In the genomic region with DNA sequence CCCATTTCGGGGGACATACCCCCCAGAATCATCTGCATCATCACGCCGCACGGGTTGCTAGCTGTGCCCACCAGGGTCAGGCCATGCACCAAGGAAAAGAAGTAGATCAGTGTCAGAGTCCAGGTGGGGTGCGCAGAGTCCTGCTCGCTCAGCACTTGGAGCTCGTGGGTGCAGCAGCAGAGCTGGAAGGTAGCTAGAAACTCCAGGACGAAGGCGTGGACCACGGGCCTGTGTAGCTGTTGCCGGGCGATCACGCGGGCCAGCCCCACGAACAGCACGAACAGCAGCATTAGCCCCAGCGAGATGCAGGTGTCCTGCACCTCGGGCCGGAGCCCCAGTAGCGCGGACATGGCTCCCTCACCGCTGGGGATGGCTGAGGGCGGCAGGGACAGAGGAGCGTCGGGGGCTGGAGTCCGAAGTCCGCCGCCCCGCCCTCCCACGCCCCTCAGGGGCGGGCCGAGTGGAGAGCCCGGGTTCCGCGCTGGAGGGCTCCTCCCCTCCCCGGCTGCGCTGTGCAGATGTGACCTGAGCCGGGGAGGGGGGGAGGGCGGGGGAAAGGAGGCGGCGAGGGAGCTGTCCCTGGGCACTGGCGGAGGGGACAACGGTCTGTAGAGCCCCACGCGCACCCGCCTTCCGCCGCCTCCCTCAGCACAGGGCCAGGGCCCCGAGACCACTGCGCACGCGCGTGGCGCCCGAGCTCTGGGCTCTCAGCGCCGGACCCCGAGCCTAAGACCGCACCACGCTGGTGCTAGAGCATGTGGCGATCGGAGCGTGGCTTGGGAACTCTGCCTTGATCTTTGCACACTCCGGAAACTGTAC, we compare ENCODE assay signal across 8 mouse cellular contexts. TPM values are rescaled to one million over a fixed set of nuclear protein-coding genes. Genes with fewer than 3 reads are reported as not detected.
A peak's percentile ranks its signal among the peaks of the same experiment; 100 is the strongest.
DNase-seq lines count a peak whose midpoint lies in the region; ATAC-seq and TF ChIP-seq lines count a peak whose summit lies in the region.

A gene (minus strand): TSS at position 652 of the 819 bp plus-strand sequence.

- no peaks in the 10 kb centered on the region for H3K9me3 ChIP-seq in ES-E14 (ENCODE audit: control insufficient read depth, insufficient read depth, low read depth, low read length)
- H3K9me3 ChIP-seq in forebrain, embryonic 15.5 days = no peaks in the 10 kb centered on the region

- H3K27ac ChIP-seq in ES-E14 (ENCODE audit: insufficient read depth, low read depth, low read length, poor library complexity, severe bottlenecking) = no peak within 1 kb of the TSS
- no peak within 1 kb of the TSS for H3K27ac ChIP-seq in forebrain, embryonic 15.5 days (replicated peaks)

- peak within 1 kb of the TSS; percentile 81 to 88 for H3K4me3 ChIP-seq in ES-E14 (ENCODE audit: insufficient read depth in 1 of 2, low read depth in 1 of 2, low read length in 2 of 2, poor library complexity in 1 of 2, severe bottlenecking in 1 of 2)
- peak within 1 kb of the TSS; percentile 72 for H3K4me3 ChIP-seq in forebrain, embryonic 15.5 days
- peak within 1 kb of the TSS; percentile 91 for H3K4me3 ChIP-seq in lung, adult 2 months (replicated peaks; ENCODE audit: extremely low read depth, low read depth, low read length)

- H3K27me3 ChIP-seq in forebrain, embryonic 15.5 days = no peaks in the 10 kb centered on the region

- H3K4me2 ChIP-seq in forebrain, embryonic 15.5 days (replicated peaks) = peak within 1 kb of the TSS; percentile 88

- peaks cover 8 to 12% of the 10 kb centered on the region in 2 experiments; a peak in 3 of 4 replicates for H3K4me1 ChIP-seq in ES-E14 (ENCODE audit: control insufficient read depth in 2 of 2, insufficient read depth in 2 of 2, low read length in 2 of 2, poor library complexity in 1 of 2)
- peaks cover 12% of the 10 kb centered on the region for H3K4me1 ChIP-seq in forebrain, embryonic 15.5 days
- peaks cover 12% of the 10 kb centered on the region for H3K4me1 ChIP-seq in lung, adult 2 months (ENCODE audit: control insufficient read depth, insufficient read depth, low read length)

- intact Hi-C loops in heart, postnatal 14 days (cut with DNase I) = no loop called here

- DNase-seq in ES-E14 (ENCODE audit: low read depth, low spot score) = peak; percentile 74
- peak; percentile 76 for DNase-seq in cerebellum, adult 11 months
- DNase-seq in heart, postnatal 14 days = peak; percentile 88 to 89
- peak; percentile 76 for DNase-seq in large intestine, adult 2 months (ENCODE audit: low read depth, low spot score)
- DNase-seq in lung, adult 2 months = peak; percentile 83
- DNase-seq in thymus, adult 18-20 months = peak; percentile 89 to 90

- peak; percentile 55; the same call in 1 of the 2 replicates for TF ChIP-seq POLR2A in lung, adult 2 months (IDR thresholded peaks at IDR 0.05; ENCODE audit: borderline replicate concordance, extremely low read depth, low read depth, low read length)

- in situ Hi-C loops in ES-E14 (cut with MboI; ENCODE audit: low sequenced_read_pairs in 2 of 2, unreplicated experiment in 2 of 2) = no loop called here

- under 1% methylated on average over 55 of the region's 64 CpGs for WGBS in forebrain, embryonic 15.5 days
- under 1% methylated on average over 58 of the region's 64 CpGs for WGBS in large intestine, adult 2 months
- under 1% methylated on average over 59 of the region's 64 CpGs for WGBS in lung, adult 2 months

- H3K36me3 ChIP-seq in ES-E14 (ENCODE audit: control insufficient read depth, insufficient read depth, low read length, poor library complexity, severe bottlenecking) = no peaks in the 10 kb centered on the region
- H3K36me3 ChIP-seq in forebrain, embryonic 15.5 days = no peaks in the 10 kb centered on the region

- peak within 1 kb of the TSS; percentile 62 for H3K9ac ChIP-seq in ES-E14 (ENCODE audit: insufficient read depth, low read depth, low read length, poor library complexity, severe bottlenecking)
- H3K9ac ChIP-seq in forebrain, embryonic 15.5 days (replicated peaks) = peak within 1 kb of the TSS; percentile 69

- no peak for TF ChIP-seq CTCF in lung, adult 2 months (IDR thresholded peaks at IDR 0.05; ENCODE audit: insufficient read depth, low read length)

- peak; percentile 95 for ATAC-seq in forebrain, embryonic 15.5 days (replicated peaks)
- peak; percentile 60 for ATAC-seq in neutrophil, adult 5-6 weeks (ENCODE audit: extremely low read depth, insufficient number of reproducible peaks, low FRiP score, poor library complexity, severe bottlenecking)

TF ChIP-seq in ES-E14, 5 proteins besides CTCF, POLR2A, EP300 and RAD21:
- TF ChIP-seq HCFC1 (IDR thresholded peaks at IDR 0.05; ENCODE audit: borderline replicate concordance, insufficient read depth, low read length) = 0 out of 2 replicates have a peak, but pooled peaks have one; percentile 15
- no peak for TF ChIP-seq CHD2 (IDR thresholded peaks at IDR 0.05; ENCODE audit: low read depth, low read length)

RNA-seq across cellular contexts. Expression of the gene that starts here (rescaled TPM):
- 3.6 and 8.1 TPM in 2 replicates for total RNA-seq in ES-E14 (2012; rRNA removed)
- 7.6 and 9.7 TPM in 2 replicates for polyA plus RNA-seq in forebrain, embryonic 15.5 days (2015; fragmentation: Nextera tagmentation; extraction: Ambion mirVana)
- total RNA-seq in heart, postnatal 14 days (2021) = 1 to 10 TPM; 3.5 to 7.9 TPM
- polyA plus RNA-seq in large intestine, adult 2 months (2012; rRNA removed) = 32.6 and 75.7 TPM in 2 replicates
- 5.0 and 5.4 TPM in 2 replicates for polyA plus RNA-seq in lung, adult 2 months (2012; rRNA removed)
- 0.12 and 0.47 TPM in 2 replicates for total RNA-seq in neutrophil, adult 5-6 weeks (2017)

Comparison
In these comparisons a context has a peak if more than half of its experiments do, and no peak if none do; other contexts are left out.
1. Peak in ATAC-seq in neutrophil, adult 5-6 weeks; RNA of the gene not detected or under 1 TPM.